Mouse (Mus musculus) forebrain, embryonic 16.5 days (tissue): ENCODE results near the gene Wasf1. TPM values are rescaled to one million over a fixed set of nuclear protein-coding genes. Genes with fewer than 3 reads are reported as not detected.

Experiments
- ATAC-seq: fragments of 200-750 bp; cut with Nextera tagmentation; 2 replicates; pipeline ENCODE4 v1.8.0; 2017; ENCODE audit warnings: mild to moderate bottlenecking, moderate library complexity
- H3K27ac ChIP-seq: fragments of 300-500 bp; sonication (generic); 2 replicates; pipeline ENCODE4 v1.5.1; 2014; ENCODE audit warnings: low read length, control low read depth
- H3K27me3 ChIP-seq: fragments of 300-500 bp; sonication (generic); replicated peaks from 2 replicates; pipeline ENCODE4 v1.6.1; 2014; ENCODE audit warnings: low read length; ENCODE audit not compliant: control insufficient read depth, insufficient read depth
- H3K36me3 ChIP-seq: fragments of 300-500 bp; sonication (generic); 2 replicates; pipeline ENCODE4 v1.6.1; 2014; ENCODE audit not compliant: control insufficient read depth, insufficient read depth
- H3K4me1 ChIP-seq: fragments of 300-500 bp; sonication (generic); replicated peaks from 2 replicates; pipeline ENCODE4 v1.6.1; 2014; ENCODE audit warnings: low read length; ENCODE audit not compliant: control insufficient read depth, insufficient read depth
- H3K4me2 ChIP-seq: fragments of 300-500 bp; sonication (generic); 2 replicates; pipeline ENCODE4 v1.6.1; 2014; ENCODE audit warnings: mild to moderate bottlenecking, low read length, control low read depth
- H3K4me3 ChIP-seq: fragments of 300-500 bp; sonication (generic); replicated peaks from 2 replicates; pipeline ENCODE4 v1.5.1; 2014; ENCODE audit warnings: mild to moderate bottlenecking, low read length, control low read depth
- H3K9ac ChIP-seq: fragments of 300-500 bp; sonication (generic); replicated peaks from 2 replicates; pipeline ENCODE4 v1.6.1; 2014; ENCODE audit warnings: low read depth, low read length, control low read depth
- H3K9me3 ChIP-seq: fragments of 300-500 bp; sonication (generic); 2 replicates; pipeline ENCODE4 v1.6.1; 2016; ENCODE audit warnings: low read length; ENCODE audit not compliant: control insufficient read depth
- WGBS: fragments of 180-500 bp; shearing (Covaris S2); extraction: QIAGEN DNeasy Blood & Tissue Kit; methylation state at CpG from one replicate; pipeline ENCODE4 v1.1.7; 2014; 5-methylcytosine and 5-hydroxymethylcytosine counted together
- polyA plus RNA-seq: library from polyadenylated mRNA; unstranded; fragments of >200 nt; fragmentation: Nextera tagmentation; extraction: Ambion mirVana; gene quantifications from 2 replicates; pipeline ENCODE4 v1.2.1, GENCODE M21; 2015

Wasf1 gene
- polyA plus RNA-seq, 1 experiment from 2014 or later: 105 TPM

- WGBS: 82% methylated on average over 5 of the region's 5 CpGs
- no peak for ATAC-seq
- H3K36me3 ChIP-seq: no peaks in the 10 kb centered on the region
- no peaks in the 10 kb centered on the region for H3K9me3 ChIP-seq
- no peak overlapping the region for H3K4me2 ChIP-seq
- no peak overlapping the region for H3K27ac ChIP-seq
- H3K27me3 ChIP-seq: no peaks in the 10 kb centered on the region
- H3K4me1 ChIP-seq: no peaks in the 10 kb centered on the region; the same call in 1 of the 2 replicates
- H3K4me3 ChIP-seq: no peak overlapping the region
- no peak overlapping the region for H3K9ac ChIP-seq
Observed at GRCm38 (mm10) chr10:40956206-40956605, 72.9 kb downstream of the Wasf1 start.

- no peaks in the 10 kb centered on the region for H3K9me3 ChIP-seq
- no peak overlapping the region for H3K4me2 ChIP-seq
- WGBS: 54% methylated on average over 6 of the region's 6 CpGs
- H3K27ac ChIP-seq: no peak overlapping the region
- no peak overlapping the region for H3K4me3 ChIP-seq
- no peaks in the 10 kb centered on the region for H3K36me3 ChIP-seq
- ATAC-seq: no peak
- H3K9ac ChIP-seq: no peak overlapping the region
- H3K27me3 ChIP-seq: no peaks in the 10 kb centered on the region
- H3K4me1 ChIP-seq: no peaks in the 10 kb centered on the region; the same call in 1 of the 2 replicates
Observed at GRCm38 (mm10) chr10:40961365-40961764, 78.1 kb downstream of the Wasf1 start.

GRCm38 (mm10) chr10:40962008-40962407 lies 78.7 kb downstream of the Wasf1 start:
- H3K27ac ChIP-seq: no peak overlapping the region
- no peak overlapping the region for H3K9ac ChIP-seq
- no peak for ATAC-seq
- WGBS: 92% methylated on average over 4 of the region's 4 CpGs
- no peaks in the 10 kb centered on the region for H3K9me3 ChIP-seq
- no peaks in the 10 kb centered on the region for H3K27me3 ChIP-seq
- no peak overlapping the region for H3K4me3 ChIP-seq
- no peak overlapping the region for H3K4me2 ChIP-seq
- no peaks in the 10 kb centered on the region; the same call in 1 of the 2 replicates for H3K4me1 ChIP-seq
- H3K36me3 ChIP-seq: no peaks in the 10 kb centered on the region

- no peaks in the 10 kb centered on the region for H3K27me3 ChIP-seq
- H3K4me2 ChIP-seq: no peak overlapping the region
- no peak overlapping the region for H3K27ac ChIP-seq
- H3K9me3 ChIP-seq: no peaks in the 10 kb centered on the region
- ATAC-seq: no peak
- H3K36me3 ChIP-seq: no peaks in the 10 kb centered on the region
- peaks cover 5% of the 10 kb centered on the region for H3K4me1 ChIP-seq
- 36% methylated on average over 4 of the region's 4 CpGs for WGBS
- H3K9ac ChIP-seq: no peak overlapping the region
- no peak overlapping the region for H3K4me3 ChIP-seq
Observed at GRCm38 (mm10) chr10:40964546-40964945, 81.3 kb downstream of the Wasf1 start.

- Histone ChIP-seq H3K27ac (no peak overlapping the region), H3K36me3 (no peaks in the 10 kb centered on the region), H3K27me3 (no peaks in the 10 kb centered on the region), H3K9me3 (no peaks in the 10 kb centered on the region), H3K4me1 (peaks cover 16% of the 10 kb centered on the region), H3K4me2 (no peak overlapping the region), H3K9ac (no peak overlapping the region), H3K4me3 (no peak overlapping the region)
- WGBS: 55% methylated on average over 8 of the region's 8 CpGs
- no peak for ATAC-seq
Observed at GRCm38 (mm10) chr10:40968551-40968950, 85.3 kb downstream of the Wasf1 start.

GRCm38 (mm10) chr10:40969372-40970033 lies 86.2 kb downstream of the Wasf1 start:
- H3K4me3 ChIP-seq: peak overlapping the region; percentile 33
- no peaks in the 10 kb centered on the region for H3K27me3 ChIP-seq
- 8% methylated on average over 16 of the region's 16 CpGs for WGBS
- H3K9me3 ChIP-seq: no peaks in the 10 kb centered on the region
- no peaks in the 10 kb centered on the region for H3K36me3 ChIP-seq
- H3K4me2 ChIP-seq: peak overlapping the region; percentile 58
- H3K9ac ChIP-seq: peak overlapping the region; percentile 55
- no peak overlapping the region for H3K27ac ChIP-seq
- ATAC-seq: peak; percentile 68
- H3K4me1 ChIP-seq: peaks cover 16% of the 10 kb centered on the region

- Histone ChIP-seq H3K9ac (no peak overlapping the region), H3K27me3 (no peaks in the 10 kb centered on the region), H3K4me2 (0 out of 2 replicates have a peak overlapping the region, but pooled peaks have one; percentile 3), H3K4me3 (no peak overlapping the region), H3K36me3 (no peaks in the 10 kb centered on the region), H3K4me1 (peaks cover 16% of the 10 kb centered on the region), H3K9me3 (no peaks in the 10 kb centered on the region), H3K27ac (peak overlapping the region; percentile 41; the same call in 1 of the 2 replicates)
- 39% methylated on average over 12 of the region's 12 CpGs for WGBS
- peak; percentile 78 for ATAC-seq
Observed at GRCm38 (mm10) chr10:40970601-40971245, 87.4 kb downstream of the Wasf1 start.

GRCm38 (mm10) chr10:40971256-40971655 lies 88.0 kb downstream of the Wasf1 start:
- peak; percentile 60 for ATAC-seq
- H3K4me1 ChIP-seq: peaks cover 16% of the 10 kb centered on the region
- no peak overlapping the region for H3K4me3 ChIP-seq
- H3K4me2 ChIP-seq: no peak overlapping the region
- no peaks in the 10 kb centered on the region for H3K27me3 ChIP-seq
- H3K9ac ChIP-seq: no peak overlapping the region
- no peaks in the 10 kb centered on the region for H3K36me3 ChIP-seq
- H3K9me3 ChIP-seq: no peaks in the 10 kb centered on the region
- no peak overlapping the region for H3K27ac ChIP-seq
- 42% methylated on average over 5 of the region's 5 CpGs for WGBS

GRCm38 (mm10) chr10:40983761-40984160 lies 100.5 kb downstream of the Wasf1 start:
- no peaks in the 10 kb centered on the region for H3K9me3 ChIP-seq
- H3K27ac ChIP-seq: no peak overlapping the region
- H3K4me3 ChIP-seq: no peak overlapping the region
- no peaks in the 10 kb centered on the region for H3K27me3 ChIP-seq
- no peaks in the 10 kb centered on the region for H3K36me3 ChIP-seq
- H3K4me2 ChIP-seq: no peak overlapping the region
- no peak overlapping the region for H3K9ac ChIP-seq
- ATAC-seq: no peak
- peaks cover 6% of the 10 kb centered on the region; the same call in 1 of the 2 replicates for H3K4me1 ChIP-seq
